Mouse (Mus musculus) gastrocnemius, postnatal 10 days (tissue): ENCODE results near the gene Insc. TPM values are rescaled to one million over a fixed set of nuclear protein-coding genes. Genes with fewer than 3 reads are reported as not detected.

Experiments
- DNase-seq: peaks from one replicate; pipeline ENCODE4 v3.0.0; 2021; ENCODE audit warnings: mixed read lengths
- total RNA-seq, 2 experiments: library from RNA; stranded (reverse); gene quantifications; 2 replicates each; pipeline ENCODE4 v1.2.3; 2021

Insc gene
- total RNA-seq, 2 experiments from 2014 or later, result 3.9 to 6.1 TPM

DNA sequence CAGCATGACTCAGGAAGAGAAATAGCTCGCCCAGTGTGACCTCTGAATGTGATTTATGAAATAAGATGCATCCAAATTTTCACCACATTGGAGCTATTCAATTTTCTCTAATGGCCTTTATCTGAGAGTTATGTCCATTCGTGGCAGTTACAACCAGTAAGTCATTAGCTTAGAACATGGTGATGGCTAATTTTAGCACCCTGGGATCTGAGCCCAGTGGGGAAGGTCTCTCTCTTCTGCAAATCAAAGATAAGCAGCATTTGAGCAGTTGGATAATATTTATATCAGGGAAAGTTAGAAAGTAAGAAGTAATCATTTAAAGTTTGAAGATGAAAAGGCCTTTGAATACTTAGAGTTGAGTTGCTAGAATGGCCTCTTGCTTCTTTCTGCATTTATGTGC lies 19.2 kb downstream of the Insc start:
- DNase-seq, result no peak

DNA sequence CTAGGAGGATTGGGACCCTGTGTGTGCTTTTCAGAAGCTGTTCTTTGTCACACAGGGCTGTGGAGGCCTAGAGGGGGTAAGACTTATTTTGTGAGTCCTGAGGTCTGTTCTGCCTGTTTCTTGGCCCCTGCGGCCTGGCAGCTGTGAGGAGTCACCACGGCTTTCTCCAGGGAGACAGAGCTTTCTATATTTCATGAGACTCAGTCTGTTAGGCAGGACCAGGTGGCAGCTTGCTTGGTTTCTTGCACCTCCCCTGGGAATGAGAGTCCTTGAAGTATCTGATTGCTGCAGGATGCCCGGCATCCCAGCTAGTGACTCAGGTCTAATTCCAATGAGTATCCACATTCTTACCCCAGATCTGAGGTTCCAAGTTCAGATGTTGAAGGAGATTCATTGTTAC lies 21.8 kb downstream of the Insc start:
- DNase-seq, result no peak

DNA sequence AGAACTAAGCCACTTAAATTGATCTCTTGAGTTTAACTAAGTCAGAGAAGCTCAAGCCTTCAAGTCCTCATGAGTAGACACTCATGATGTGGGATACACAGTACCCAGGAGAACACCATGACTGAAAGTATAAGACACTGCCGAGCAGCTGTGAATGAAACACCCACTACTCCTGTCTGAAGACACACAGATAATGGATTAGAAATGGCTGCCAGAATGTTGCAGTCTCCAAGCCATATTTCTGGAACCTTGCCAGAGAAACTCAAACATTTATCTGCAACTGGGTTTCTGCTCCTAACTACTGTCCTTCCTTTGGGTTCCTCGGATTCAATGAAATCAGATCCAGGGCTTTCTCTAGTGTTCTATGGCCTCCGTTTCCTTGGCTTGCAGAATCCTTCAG lies 23.0 kb downstream of the Insc start:
- no peak for DNase-seq

GRCm38 (mm10) chr7:114768516-114768915 lies 25.0 kb downstream of the Insc start:
- no peak for DNase-seq

GRCm38 (mm10) chr7:114769041-114769440 lies 25.5 kb downstream of the Insc start:
- no peak for DNase-seq

DNA sequence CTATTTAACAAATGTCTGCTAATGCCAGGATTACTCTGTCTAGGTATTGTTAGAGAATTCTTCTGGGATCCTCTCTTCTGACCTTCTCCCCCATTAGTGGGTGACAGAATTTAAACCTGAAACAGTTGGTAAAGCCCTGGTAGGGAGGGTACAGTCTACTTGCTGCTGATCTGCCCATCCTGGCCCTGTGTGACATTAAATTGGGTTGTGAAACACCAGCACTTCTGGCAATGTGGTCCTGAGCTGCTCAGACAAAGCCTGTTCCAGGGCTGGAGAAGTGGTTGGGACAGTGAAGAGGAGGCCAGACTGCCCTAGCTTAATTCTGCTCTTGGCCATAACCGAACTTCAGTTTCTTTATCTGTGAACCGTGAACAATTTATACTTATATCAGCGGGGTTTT lies 27.1 kb downstream of the Insc start:
- DNase-seq, result no peak

GRCm38 (mm10) chr7:114771801-114772200 lies 28.3 kb downstream of the Insc start:
- DNase-seq, result no peak

GRCm38 (mm10) chr7:114773781-114774180 lies 30.3 kb downstream of the Insc start:
- no peak for DNase-seq

DNA sequence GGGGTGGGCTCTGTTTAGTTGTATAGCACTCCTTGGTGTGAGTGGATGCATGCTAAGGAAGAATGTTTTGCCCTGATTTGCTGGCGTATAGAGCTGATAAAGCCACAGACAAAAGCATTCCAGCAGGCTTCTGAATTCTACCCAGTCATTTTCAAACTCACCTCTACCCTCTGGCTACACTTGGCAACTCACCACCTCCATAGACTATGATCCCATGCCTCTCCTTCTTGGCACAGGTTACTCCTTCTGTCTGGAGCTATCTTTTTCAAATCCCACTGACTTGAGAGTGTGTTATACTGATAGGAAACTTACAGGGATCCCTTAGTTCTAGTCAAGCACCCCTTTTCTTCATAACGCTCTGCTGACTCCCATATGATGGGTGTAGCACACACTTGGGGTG lies 32.4 kb downstream of the Insc start:
- DNase-seq, result no peak

- DNase-seq, result no peak
These were observed 34.8 kb downstream of the Insc start for GRCm38 (mm10) chr7:114778156-114778770.

GRCm38 (mm10) chr7:114779056-114779660 lies 35.7 kb downstream of the Insc start:
- no peak for DNase-seq

DNA sequence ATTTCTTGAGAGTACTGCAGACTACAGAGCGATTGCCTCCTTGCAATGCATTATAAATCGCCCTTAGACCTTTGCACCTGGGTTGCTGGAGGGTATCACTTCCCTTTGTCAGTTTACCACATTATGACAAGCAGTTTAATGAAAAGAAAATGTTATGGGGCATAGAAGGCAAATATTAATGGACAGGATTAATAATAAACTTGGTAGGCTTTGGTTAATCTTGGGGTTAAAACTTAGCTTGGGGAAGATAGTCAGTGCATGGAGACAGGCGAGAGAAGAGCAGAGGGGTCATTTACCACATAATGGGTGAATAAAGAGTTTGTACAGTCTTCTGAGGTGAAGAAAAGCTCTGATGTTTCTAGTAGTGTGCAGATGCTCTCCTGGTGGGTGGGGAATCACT lies 39.8 kb downstream of the Insc start:
- DNase-seq, result no peak

GRCm38 (mm10) chr7:114791087-114791486 lies 47.6 kb downstream of the Insc start:
- DNase-seq, result no peak

DNA sequence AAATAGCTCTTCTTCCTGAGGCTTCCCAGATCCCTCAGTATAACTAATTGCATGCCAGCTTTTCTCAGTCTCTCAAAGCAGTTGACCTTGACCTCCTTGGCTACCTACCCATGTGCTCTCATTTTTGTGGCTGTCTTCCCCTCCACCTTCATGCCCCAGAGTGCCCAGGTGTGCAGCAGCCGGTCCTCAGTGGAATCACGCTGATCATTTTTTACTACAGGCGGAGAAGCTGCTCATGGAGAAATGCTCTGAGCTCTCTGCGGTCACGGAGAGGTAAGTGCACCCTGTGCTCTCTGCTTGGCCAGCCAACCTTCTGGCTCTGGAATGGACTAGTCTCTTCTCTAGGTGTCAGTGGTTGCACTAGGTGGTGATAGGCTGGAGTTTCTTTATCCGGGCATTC lies 48.5 kb downstream of the Insc start:
- DNase-seq, result no peak

- DNase-seq, result no peak
These were observed 50.9 kb downstream of the Insc start for GRCm38 (mm10) chr7:114794400-114794799.

DNA sequence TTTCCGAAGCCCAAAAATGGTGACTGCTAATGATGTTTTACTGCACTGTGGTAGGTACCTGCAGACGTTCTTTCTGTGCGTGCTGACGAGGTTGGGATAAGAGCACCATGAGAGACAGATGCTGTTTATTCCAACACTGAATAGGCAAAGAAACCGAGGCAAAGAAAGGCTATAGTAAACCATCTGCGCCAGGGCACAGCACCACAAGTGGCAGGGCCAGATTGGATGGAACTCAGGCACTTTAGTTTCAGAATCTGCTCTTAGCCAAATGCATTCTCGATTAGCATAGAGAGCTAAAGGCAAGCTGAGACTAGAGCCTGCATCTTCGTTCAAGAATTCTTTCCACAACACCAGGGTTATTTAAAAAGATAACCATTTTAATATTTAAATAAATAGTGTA lies 59.1 kb downstream of the Insc start:
- DNase-seq, result no peak

DNA sequence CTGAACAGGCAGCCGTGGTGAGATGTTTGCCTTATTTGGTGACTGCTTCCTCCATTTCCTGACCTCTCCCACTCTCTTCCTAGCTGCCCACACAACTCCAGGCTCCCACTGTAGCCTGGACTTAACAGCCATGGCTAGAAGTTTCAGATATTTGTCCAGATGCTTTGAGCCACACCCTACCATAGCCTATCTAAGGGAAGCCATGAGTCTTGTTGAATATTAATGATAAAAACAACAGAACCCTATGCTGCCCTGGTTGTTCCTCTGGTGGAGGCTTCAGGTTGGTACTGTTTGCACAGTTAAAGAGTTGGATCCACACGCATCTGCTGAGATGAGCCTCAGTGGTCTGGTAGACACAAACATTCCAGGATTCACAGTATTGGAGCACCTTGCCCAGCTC lies 61.8 kb downstream of the Insc start:
- DNase-seq, result no peak

GRCm38 (mm10) chr7:114807343-114807742 lies 63.8 kb downstream of the Insc start:
- no peak for DNase-seq

DNA sequence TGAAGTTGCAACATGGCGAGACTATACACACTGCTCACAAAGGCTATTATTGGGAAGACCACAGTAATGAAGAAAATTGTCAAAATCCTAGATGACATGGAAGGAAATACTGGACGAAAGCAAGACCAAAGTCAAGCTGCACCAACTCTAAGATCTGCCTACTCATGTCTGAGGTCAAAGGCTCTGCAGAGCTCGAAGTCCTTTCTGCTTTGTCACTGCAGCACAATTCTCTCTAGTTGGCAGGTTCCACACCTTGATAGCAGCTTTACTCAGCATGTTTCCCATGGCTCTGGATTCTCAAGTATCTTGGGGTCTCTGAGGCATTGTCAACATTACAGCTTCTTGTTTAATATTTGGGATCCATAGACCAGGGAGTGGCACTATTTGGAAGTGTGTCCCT lies 64.8 kb downstream of the Insc start:
- DNase-seq, result no peak

DNA sequence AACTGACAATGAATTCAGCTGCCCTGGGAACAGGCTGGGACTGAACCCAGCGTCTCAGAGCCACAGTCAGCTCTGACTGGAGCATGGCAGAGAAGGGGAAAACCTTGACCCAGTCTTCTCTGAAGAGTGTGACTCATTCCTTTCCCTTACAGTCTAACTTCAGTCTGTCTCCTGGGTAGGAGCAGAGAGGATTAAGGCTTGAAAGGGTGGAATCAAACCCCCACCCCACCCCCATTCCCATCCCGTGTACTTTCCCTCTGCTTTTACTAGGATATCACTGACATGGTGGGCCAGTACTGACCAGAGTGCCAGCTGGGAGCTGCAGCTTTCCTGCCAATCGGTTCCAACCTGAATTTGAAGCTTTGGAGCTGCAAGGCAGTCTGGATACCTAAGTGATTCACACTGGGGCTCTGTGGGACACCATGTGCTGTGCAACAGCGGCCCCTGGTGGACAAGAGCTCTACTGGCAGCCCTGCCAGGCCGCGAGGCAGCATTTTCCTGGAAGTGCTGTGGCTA lies 73.9 kb downstream of the Insc start:
- DNase-seq, result peak; percentile 91

GRCm38 (mm10) chr7:114817879-114818278 lies 74.4 kb downstream of the Insc start:
- no peak for DNase-seq

DNA sequence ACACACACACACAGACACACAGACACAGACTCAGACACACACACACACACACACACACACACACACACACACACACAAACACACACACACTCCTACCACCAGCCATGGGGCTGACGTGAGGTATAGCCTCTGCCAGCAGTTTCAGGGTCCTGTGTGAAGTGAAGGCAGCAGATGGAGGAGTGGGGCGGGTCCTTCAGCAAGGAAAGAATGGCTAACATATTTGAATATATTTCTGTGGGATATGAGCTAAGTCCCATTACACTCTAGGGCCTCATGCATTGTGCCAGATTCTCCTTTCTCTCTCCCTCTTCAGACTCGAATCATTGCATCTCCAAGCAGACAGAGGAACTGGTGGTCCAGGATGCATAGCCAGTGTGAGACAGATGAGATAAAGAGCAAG lies 74.9 kb downstream of the Insc start:
- no peak for DNase-seq

DNA sequence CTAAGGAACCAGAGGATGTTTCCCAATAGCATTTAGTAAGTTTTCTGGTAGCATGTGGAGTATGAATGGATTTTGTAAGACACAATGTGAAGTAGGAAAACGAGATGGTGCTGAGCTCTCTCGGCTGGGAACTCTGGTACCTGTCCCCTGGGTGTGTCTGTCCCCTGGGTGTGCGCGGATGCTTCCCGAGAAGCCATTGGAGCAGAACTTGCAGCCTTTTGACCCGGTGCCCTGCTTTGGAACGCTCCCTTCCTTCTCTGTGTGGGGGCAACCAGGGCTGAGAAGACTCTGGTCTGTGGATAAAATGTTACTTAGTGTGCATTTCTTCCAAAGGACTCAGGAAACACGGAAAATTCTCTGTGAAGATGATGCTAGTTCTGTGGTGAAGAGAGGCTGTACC lies 75.3 kb downstream of the Insc start:
- no peak for DNase-seq

DNA sequence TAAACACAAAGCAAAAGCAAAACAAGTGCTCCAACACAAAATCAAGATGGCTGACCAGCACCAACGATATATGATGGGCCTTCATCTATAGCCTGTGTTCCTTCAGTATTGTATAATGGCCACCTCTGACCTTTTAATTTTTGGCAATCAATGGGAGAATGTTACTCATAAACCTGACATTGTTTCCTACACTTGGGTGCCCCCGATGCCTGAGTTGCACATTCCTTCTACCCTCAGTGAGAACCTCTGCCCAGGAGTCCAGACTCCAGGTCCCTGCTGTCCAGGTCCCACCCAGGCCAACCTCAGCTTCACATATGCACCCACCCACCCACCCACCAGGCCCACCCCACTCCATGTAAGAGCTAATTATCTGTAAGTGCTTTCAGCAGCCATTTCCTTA lies 79.2 kb downstream of the Insc start:
- no peak for DNase-seq
